Mouse (Mus musculus) mouse embryonic stem cell (cell line): ENCODE results near the gene Mdh1b.

Experiments used
- in situ Hi-C, 2 experiments: fragments of 300-500 bp; cut with MboI; formaldehyde crosslinking; loops; 1 replicate in 1 of 2; 3 replicates in 1 of 2; pipeline ENCODE4 v1.14.3; 2019 to 2020; ENCODE audit warnings: low sequenced_read_pairs in 2 of 2, low pct_unique_long_range_greater_than_20kb in 1 of 2, mixed read lengths in 1 of 2; ENCODE audit not compliant: unreplicated experiment in 1 of 2

Mdh1b gene

DNA sequence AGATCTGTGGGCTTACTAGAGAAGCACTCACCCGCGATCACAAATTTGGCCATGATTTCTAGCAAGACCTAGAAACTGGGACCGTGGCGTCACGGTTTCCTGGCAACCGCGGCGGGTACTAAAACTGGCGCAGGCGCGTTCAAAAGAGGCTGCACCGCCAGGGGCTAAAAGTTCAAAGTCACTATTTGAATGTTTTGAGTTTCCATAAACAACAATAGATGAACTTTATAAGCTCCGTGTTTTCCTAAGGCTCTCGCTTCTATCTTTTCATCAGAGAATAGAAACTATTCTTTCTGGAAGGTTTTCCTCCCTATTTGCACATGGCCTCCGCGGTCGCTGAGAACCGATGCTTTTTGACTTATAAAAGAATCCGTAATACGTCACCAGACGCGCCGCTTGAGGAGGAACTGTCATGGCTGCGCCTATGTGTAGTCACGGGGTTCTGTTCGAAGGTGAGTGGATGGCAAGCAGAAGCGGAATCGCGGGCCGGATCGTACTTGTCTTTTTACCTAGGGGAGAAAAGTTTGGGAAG lies at the start of gene Mdh1b, which contains the start of gene Fastkd2:
Mdh1b (minus strand) TSS at position 79 of the 532 bp plus-strand sequence.
Fastkd2 (plus strand) TSS at position 375 of the 532 bp plus-strand sequence.
- in situ Hi-C loops, result no loop called here

DNA sequence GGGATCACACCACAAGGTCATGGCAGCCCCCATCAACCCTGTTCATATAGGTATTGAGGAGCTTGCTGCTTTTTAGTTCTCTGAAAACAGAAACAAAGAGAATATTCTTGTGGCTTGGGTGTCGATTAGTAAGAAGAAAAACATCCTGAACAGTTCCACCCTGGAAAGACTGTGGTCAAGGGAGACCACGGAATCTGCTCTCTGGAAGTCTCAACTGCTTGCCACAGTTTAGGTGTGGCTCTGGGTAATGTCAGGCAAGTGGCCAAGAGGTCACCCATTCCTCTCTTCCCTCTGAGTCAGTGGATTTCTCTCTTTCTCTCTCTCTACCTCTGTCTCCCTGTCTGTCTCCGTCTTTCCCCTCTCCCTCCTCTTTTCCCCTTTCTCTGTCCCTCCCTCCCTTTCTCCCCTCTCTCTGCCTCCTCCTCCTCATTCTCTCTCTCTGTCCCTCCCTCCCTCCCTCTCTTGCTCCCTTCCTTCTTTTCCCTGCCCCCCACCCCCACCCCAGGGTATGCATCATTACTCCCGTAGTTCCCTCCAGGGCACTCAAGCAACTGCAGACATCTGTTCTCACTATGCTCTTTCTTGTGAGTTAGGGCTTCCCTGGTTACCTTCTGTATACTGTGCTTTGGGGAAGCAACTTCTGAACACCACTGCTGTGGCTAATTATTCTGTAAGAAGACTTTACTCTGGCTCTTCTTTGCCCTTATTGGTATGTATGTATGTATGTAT lies 46.9 kb upstream of the Mdh1b start:
- in situ Hi-C loops, result no loop called here

DNA sequence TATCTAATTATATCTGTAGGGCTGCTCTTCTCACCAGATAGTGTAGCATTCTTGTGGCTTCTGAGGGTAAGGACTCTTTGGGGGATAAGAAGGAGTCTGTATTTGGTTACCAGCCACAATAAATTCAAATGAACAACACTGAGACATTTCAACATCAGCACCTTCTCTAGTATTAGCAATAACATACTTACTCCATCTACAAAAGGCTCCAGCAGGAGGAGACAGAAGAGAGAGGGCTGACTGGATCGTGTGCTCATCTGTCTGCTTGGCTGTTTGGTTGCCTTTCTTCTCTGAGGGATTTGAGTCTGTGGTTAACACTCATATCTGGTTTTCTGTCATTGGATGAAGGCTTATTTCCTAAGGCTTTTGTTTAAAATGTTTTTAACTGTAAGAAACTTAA lies 46.3 kb upstream of the Mdh1b start:
- in situ Hi-C loops, result no loop called here

DNA sequence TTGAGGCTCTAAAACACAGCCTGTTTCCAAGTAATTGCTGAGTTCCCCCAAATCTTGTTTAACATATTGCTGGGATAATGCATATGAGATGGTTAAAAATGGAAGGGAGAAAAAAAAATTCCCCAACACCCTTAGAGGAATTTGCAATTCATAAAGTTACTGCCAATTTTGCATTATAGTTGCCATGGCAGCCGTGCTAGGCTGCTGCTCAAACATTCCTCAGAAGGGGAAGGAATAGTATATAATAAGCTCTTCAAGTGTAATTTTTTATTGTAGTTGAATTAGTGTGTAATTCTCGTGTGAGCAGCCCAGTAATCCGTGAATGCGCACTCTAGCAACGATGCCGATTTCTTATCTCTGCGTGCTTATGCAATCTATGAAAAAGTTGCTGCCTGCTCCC lies 40.2 kb upstream of the Mdh1b start:
- in situ Hi-C loops, result no loop called here

DNA sequence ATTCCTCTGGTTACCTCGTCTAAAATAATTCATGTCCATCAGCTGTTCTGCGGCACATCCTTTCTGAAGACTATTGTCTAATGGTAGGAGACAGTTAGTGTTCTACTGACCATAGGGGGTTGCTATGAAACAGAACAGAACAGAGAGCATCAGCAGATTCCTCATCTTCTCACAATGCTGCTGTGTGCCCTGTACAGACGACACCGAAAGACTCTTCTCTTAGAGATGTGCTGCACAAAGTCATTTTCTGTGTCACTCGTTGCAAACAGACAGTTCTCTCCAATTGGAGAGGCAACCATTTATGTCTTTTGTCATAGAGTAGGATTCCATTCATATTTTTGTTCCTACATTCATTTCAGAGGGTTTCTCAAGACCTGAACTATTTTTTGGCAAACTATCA lies 39.0 kb upstream of the Mdh1b start, which contains the start of gene 4933402D24Rik:
4933402D24Rik (minus strand) TSS at position 101 of the 400 bp plus-strand sequence.
- in situ Hi-C loops, result no loop called here

DNA sequence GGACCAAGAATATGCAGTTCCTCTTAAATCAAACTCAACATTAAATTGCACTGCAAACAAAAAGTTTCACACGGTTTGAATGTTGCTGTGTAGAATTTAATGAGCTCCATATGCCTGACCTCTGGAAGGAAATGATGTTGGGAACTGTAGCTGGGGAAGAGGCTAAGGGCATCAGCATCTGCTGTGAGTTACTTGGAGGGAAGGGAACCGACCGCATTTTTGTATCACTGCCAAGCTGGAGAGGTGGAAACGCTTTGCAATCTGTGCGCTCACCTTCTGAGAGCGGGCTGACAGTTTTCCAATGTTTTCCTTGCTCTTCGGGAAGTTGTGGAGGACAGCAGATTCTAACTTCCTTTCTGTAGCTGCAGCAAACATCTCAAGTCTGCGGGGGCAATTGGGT lies 38.0 kb upstream of the Mdh1b start:
- in situ Hi-C loops, result no loop called here

DNA sequence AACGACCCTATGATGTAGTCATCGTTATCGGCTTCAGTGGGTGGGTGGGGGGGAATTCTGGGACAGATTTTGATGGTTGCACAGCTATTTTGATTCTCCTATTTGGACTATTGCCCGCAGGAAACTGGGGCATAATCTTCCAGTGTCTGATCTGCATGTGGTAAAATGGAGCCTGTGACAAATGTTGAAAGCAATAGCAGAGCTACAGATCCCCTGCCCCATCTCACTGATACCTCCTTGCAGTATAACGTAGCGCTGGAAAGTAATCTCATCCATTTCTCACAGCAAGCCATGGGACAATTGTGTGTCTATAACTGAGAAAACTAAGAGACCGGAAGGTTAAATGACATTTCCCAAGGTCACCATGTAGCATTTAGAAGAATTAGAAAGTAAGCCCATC lies 34.3 kb upstream of the Mdh1b start:
- in situ Hi-C loops, result no loop called here

DNA sequence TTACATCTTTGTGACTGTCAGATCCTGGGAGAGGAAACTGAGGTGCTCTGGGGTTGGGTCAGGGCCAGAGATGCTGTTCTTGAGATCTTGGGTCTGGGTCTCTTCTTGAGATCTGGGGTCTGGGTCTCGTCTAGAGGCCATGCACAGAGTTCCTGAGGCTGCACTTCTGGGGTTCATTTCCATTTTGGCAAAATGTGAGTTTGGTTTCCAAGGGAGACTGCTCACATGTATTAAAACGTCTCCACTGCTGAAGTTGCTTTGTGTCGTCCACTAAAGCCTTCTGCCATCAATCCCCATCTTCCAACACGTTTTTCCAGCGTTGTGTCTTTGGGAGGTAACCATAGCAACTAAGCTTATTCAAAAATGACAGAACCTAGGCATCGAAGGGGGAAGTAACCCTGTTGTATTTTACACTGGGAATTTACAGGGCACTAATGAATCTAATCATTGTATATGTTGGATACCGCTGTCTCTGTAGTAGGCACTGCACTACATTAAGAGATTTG lies 33.8 kb upstream of the Mdh1b start:
- in situ Hi-C loops, result no loop called here

DNA sequence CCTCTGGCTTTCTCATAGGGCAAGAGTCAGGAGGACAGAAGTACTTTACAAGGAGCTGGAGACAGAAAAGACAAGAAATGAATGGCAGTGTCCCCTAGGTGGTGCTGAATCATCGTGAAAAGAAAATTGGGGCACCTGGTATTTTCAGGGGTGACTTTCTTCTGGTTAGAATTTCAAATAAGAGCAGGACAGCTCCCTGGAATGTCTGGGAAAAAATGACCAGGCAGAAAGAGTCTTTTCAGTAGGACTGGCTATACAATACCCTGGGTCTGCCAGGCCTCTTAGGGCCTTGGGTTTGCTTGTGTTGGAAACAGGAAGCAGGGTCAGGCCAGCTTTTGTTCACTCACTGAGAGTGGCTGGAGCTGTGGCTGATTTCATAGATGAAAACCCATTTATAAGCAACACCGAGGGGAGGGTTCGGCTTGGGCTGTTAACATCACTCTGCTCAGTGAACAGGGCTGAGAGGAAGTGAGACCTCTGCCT lies 33.1 kb upstream of the Mdh1b start:
- in situ Hi-C loops, result no loop called here

DNA sequence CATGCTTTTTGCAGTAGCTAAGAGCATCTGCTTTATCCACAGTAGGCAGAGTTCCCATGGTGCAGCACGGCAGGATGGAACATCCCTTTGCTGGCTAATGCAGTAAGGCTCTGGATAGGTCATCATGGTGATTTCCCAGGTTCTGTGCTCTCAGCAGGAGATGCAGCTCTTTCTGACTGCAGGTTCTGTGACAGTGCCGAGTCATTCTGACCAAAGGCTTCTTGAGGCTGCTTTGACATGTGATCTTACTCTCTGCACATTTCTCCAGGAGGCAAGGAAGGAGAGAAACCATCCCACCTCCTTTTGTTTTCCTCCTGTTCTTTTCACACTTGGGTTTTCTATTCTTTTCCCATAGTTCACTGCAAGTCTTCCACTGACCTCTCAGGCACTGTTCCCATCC lies 25.9 kb upstream of the Mdh1b start:
- in situ Hi-C loops, result no loop called here

DNA sequence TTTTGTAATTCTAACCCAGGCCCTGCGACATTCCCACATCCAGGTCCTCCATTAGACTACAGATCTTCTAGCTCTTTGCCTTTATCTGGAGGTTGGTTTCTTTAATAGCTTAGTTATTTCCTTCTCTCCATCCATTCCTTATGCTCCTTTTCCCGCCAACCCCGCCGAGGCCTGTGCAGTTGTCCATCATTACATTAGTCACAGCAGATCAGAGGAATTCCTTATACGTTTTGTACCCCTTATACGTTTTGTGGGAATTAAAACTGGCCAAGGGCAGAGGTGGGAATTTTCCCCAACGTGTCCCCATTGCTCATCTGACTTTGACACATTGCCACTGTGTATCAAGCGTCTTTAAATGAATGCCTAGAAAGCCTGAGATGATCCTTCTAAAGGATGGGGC lies 322 bp downstream of the Mdh1b start:
- in situ Hi-C loops, result no loop called here

DNA sequence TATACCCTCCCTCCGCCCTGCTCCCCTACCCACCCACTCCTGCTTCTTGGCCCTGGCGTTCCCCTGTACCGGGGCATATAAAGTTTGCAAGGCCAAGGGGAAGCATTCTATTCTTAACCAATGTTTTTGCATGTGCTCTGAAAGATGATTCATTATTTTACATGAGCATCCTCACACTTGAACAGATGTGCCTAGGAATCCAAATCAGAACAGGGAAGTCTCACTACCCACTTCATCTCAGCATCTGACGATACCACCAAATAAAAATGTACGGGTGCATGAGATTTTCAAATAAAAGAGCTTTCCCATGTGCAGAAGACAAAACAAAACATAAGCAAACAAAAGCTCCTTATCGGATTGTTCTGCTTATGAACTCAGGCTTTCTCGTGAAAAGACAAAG lies 10.0 kb downstream of the Mdh1b start:
- in situ Hi-C loops, result no loop called here

DNA sequence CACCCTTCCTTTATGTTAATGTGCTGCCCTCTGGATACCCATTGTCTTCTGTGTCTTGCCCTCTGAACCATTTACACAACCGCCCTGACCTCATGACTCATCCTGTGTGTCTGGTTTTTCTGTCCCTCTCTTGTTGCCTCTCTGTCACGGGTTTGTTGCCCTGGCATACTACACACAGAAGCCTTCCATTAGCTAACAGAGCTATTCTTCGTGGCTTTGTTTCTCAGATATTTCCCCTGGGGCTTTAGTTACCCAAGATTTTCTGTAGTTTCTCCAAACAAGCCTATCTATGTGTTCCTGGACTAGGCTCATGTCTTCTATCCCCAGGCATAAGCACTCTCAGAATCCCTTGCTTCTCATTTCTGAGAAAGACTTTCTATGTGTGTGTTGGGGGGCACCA lies 21.2 kb downstream of the Mdh1b start:
- in situ Hi-C loops, result no loop called here

DNA sequence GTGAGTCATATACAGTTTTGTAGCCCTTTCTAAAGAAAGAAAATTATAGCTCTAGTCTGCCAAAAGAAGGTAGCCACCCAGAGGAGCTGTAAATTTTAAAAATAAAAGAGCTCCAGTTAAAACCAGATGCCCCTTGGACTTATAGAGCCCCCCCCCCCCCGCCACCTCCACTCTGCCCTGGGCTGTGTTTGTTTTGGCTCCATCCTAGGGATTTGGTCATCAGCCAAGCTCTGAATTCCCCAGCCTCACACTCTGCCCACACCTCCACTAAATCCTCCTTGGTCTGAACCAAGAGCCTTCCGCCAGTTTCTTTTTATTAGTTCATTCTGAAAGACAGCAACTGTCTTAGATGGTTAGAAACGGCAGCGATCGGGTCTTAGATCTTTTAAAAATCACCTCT lies 24.4 kb downstream of the Mdh1b start:
- in situ Hi-C loops, result no loop called here

DNA sequence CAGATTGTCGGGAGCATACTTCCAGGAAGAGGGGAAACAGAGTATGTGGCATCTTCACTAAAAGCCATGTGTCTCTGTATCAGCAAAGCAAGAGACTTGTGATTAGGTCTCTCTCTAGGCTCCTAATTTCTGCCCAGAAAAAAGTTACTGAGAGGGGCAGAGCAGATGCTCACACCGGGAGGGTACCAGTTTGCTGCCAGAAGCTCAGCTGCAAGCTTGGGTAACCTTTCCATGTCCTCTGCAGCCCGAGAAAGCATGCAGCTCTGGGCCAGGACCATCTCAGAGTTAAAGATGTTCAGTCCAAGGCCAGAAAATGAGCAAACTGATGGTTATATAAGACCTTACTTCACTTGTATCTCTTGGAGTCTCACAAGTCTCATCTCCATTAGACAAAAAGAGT lies 33.3 kb downstream of the Mdh1b start:
- in situ Hi-C loops, result no loop called here

DNA sequence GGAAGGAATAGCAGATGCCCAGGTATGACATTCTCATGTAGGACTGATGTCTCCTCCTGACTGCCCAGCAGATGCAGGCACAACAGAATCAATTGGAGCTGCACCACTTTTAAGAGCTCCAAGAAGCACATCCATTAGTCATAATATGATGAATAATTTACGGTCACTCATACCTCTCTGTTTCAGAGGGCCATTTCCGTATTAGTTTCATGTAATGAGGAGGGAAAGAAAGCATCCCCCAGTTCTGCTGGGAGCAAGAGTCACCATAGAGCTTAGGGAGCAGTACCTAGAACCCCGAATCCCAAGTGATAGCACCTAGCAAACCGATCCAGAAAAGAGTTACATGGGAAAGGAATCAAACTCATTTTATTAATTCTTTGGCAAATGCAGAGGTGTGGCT lies 43.3 kb downstream of the Mdh1b start, which contains the start of gene Dytn:
Dytn (minus strand) TSS at position 101 of the 400 bp plus-strand sequence.
- in situ Hi-C loops, result no loop called here

DNA sequence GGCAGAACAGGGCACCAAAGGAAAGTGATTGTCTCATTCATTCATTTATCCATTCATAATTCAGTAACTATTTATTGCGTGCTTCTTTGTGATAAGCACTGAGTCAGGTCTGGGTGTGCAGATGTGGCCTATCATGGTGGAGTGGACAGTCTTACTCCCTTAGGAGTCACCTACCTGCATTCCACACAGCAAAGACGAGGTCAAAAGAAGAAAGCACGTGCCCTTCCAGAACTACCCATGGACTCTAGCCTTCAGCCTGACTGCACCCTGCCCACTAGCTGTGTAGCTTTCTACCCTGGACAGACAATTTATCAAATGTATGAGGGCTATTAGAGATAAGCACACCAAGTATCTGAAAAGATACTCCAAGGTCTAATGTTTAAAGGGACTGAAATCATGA lies 54.1 kb downstream of the Mdh1b start:
- in situ Hi-C loops, result no loop called here

DNA sequence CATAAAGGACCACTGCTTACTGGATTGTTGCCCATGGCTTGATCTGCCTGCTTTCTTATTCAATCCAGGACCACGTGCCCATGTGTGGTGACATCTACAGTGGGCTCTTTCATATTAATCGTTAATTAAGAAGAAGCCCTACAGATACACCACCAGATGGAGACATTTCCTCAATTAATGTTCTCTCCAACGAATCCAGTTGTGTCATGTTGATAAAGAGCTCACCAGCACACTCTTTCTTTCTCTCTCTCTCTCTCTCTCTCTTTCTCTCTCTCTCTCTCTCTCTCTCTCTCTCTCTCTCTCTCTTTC lies 61.3 kb downstream of the Mdh1b start:
- in situ Hi-C loops, result loop anchor here in 1 of 2 experiments (10.0 kb wide), 1 partner anchor 776 kb away; no protein-coding TSS in a partner anchor

DNA sequence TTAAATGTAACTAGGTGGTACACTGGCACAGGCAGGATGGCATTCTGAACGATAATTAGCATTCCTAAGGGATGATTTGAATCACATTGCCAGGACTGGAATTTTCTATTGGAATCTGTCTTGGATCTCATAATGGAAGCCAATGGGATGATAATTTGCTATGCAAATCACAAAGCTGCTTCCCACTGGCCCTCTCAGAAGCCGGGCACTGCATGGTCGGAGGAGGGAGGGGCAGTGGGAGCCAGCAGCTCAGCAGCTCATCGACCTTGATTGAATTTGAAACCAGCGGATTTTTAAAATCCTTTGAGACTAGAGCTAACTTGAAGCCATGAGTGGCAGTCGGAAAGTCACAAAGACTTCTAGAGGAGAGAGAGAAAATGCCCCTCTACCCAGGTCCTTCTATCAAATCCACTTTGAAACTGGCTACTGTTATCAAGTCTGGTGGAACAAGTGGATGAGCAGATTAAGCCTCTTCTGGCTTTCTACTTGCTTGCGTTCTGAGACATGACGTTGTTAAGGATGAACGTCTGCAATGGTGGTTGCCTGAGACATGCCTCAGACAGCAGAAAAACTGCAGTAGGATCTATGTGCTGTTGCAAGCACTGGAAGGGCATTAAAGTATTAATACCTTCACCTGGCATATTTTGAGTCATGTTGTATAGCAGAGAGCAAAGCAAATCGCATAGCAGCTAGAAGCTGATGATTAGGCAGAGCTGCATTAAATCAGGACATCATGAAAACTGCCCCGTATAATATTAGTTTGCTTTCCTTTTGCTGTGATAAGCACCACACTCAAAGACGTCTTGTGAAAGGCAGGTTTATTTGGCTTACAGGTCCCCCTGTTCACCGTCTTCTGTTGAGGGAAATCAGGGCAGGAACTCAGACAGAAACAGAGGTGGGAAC lies 61.9 kb downstream of the Mdh1b start:
- in situ Hi-C loops, result loop anchor here in 1 of 2 experiments (10.0 kb wide), 1 partner anchor 777 kb away; no protein-coding TSS in a partner anchor
